8 mouse cellular contexts compared by ENCODE assay signal in the genomic region with DNA sequence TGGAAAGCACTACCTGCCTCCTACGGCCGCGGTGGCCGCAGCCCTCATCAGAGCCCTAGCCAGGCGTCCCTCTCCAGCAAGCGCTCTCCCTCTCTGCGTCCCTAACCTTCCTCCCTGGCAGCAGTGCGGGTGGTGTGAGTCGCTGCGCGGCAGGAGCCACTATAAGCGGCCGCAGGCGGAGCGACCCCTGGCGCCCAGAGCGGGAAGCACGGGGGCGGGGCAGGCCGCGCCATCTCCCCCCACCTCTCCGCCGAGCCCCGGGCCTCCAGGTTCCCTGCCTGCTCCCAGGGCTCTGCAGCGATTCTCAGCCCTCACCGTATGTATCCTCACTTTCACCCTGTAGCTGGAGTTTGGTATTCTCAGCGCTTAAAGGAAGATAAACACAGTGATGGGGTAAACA. TPM values are rescaled to one million over a fixed set of nuclear protein-coding genes. Genes with fewer than 3 reads are reported as not detected.
DNase-seq lines count a peak whose midpoint lies in the region; ATAC-seq and TF ChIP-seq lines count a peak whose summit lies in the region.

No protein-coding gene starts in this region.

- H3K9me3 ChIP-seq in liver, embryonic 12.5 days (replicated peaks), result no peaks in the 10 kb centered on the region

- peak overlapping the region; percentile 51 for H3K4me2 ChIP-seq in liver, embryonic 12.5 days

- H3K27ac ChIP-seq in heart, adult 2 months, result no peak overlapping the region
- no peak overlapping the region for H3K27ac ChIP-seq in liver, embryonic 12.5 days

- H3K4me3 ChIP-seq in heart, adult 2 months, result peak overlapping the region; percentile 20
- peak overlapping the region; percentile 26 for H3K4me3 ChIP-seq in liver, embryonic 12.5 days

- no peak for TF ChIP-seq POLR2A in heart, adult 2 months (IDR thresholded peaks at IDR 0.05; ENCODE audit: insufficient read depth, low read depth, low read length)

- H3K79me2 ChIP-seq in heart, adult 2 months (replicated peaks; ENCODE audit: control insufficient read depth, insufficient read depth, low read length), result no peaks in the 10 kb centered on the region

- H3K36me3 ChIP-seq in heart, adult 2 months (ENCODE audit: control insufficient read depth, insufficient read depth, low read length), result no peaks in the 10 kb centered on the region
- H3K36me3 ChIP-seq in liver, embryonic 12.5 days, result peaks cover 6% of the 10 kb centered on the region

- no peak for TF ChIP-seq EP300 in heart, adult 2 months (IDR thresholded peaks at IDR 0.05; ENCODE audit: insufficient read depth, low read depth, low read length)

- intact Hi-C loops in heart, adult 2 months (cut with DNase I), result loop anchor here (2.0 kb wide), 1 partner anchor 39 kb away; no protein-coding TSS in a partner anchor

- peak; percentile 42 to 44 for DNase-seq in right cerebral cortex, adult 2 months (ENCODE audit: low spot score in 2 of 2)
- DNase-seq in right cerebral cortex, adult 18-20 months, result no peak
- peak; percentile 90 for DNase-seq in embryo, embryonic 9.5 days (ENCODE audit: extremely low spot score)
- peak; percentile 80 to 88 for DNase-seq in heart, adult 2 months
- peak; percentile 59 for DNase-seq in kidney, adult 11 months
- peak; percentile 75 to 93 for DNase-seq in spleen, postnatal 4 days (ENCODE audit: low spot score in 2 of 2)

- no peak; the same call in 1 of the 2 replicates for TF ChIP-seq CTCF in heart, adult 2 months (IDR thresholded peaks at IDR 0.05)

- ATAC-seq in liver, embryonic 12.5 days, result peak; percentile 57
- ATAC-seq in monocyte, adult 5-6 weeks (replicated peaks; ENCODE audit: insufficient number of reproducible peaks, low FRiP score, low TSS enrichment, poor library complexity, severe bottlenecking), result peak; percentile 60; the same call in 1 of the 2 replicates

- no peak overlapping the region for H3K9ac ChIP-seq in heart, adult 2 months (ENCODE audit: low read depth, low read length)
- H3K9ac ChIP-seq in liver, embryonic 12.5 days, result no peak overlapping the region

- WGBS in heart, adult 2 months, result 1% methylated on average over 27 of the region's 27 CpGs
- 1% methylated on average over 27 of the region's 27 CpGs for WGBS in liver, embryonic 12.5 days (ENCODE audit: insufficient replicate concordance)

- H3K4me1 ChIP-seq in heart, adult 2 months (ENCODE audit: control insufficient read depth, insufficient read depth, low read length), result no peaks in the 10 kb centered on the region
- H3K4me1 ChIP-seq in liver, embryonic 12.5 days, result peaks cover 28% of the 10 kb centered on the region

- H3K27me3 ChIP-seq in heart, adult 2 months (ENCODE audit: control insufficient read depth, insufficient read depth, low read length), result peaks cover 10% of the 10 kb centered on the region
- peaks cover 100% of the 10 kb centered on the region for H3K27me3 ChIP-seq in liver, embryonic 12.5 days (replicated peaks)

RNA-seq across cellular contexts. Expression of a gene that starts 0.7 kb away (rescaled TPM):
- not detected for total RNA-seq in heart, adult 2 months (2021)
- polyA plus RNA-seq in heart, adult 2 months (2012; rRNA removed), result not detected in 2 replicates
- 0.13 TPM in 1 of 2 replicates, not detected in the other for polyA plus RNA-seq in liver, embryonic 12.5 days (2016; fragmentation: Nextera tagmentation; extraction: Ambion mirVana)
- not detected in 3 replicates for total RNA-seq in monocyte, adult 5-6 weeks (2017)

RNA-seq across cellular contexts. Expression of a gene that starts 4.7 kb away (rescaled TPM):
- under 1 TPM; 0.44 to 0.57 TPM for total RNA-seq in heart, adult 2 months (2021)
- polyA plus RNA-seq in heart, adult 2 months (2012; rRNA removed), result 0.18 and 0.35 TPM in 2 replicates
- polyA plus RNA-seq in liver, embryonic 12.5 days (2016; fragmentation: Nextera tagmentation; extraction: Ambion mirVana), result 14.4 and 16.9 TPM in 2 replicates
- total RNA-seq in monocyte, adult 5-6 weeks (2017), result not detected in 3 replicates

RNA-seq across cellular contexts. Expression of a gene that starts 13.9 kb away (rescaled TPM):
- under 1 TPM in 1 of 2 experiments, not detected in 1; 0.31 TPM for total RNA-seq in heart, adult 2 months (2021)
- polyA plus RNA-seq in heart, adult 2 months (2012; rRNA removed), result 0.18 and 0.53 TPM in 2 replicates
- 22.1 and 23.6 TPM in 2 replicates for polyA plus RNA-seq in liver, embryonic 12.5 days (2016; fragmentation: Nextera tagmentation; extraction: Ambion mirVana)
- total RNA-seq in monocyte, adult 5-6 weeks (2017), result 2.3 to 3.6 TPM in 2 of 3 replicates, not detected in the other

RNA-seq across cellular contexts. Expression of a gene that starts 33.3 kb away (rescaled TPM):
- total RNA-seq in heart, adult 2 months (2021), result under 1 TPM; 0.13 to 0.80 TPM
- polyA plus RNA-seq in heart, adult 2 months (2012; rRNA removed), result 1.00 and 2.1 TPM in 2 replicates
- 0.35 and 0.89 TPM in 2 replicates for polyA plus RNA-seq in liver, embryonic 12.5 days (2016; fragmentation: Nextera tagmentation; extraction: Ambion mirVana)
- total RNA-seq in monocyte, adult 5-6 weeks (2017), result 1.1 TPM in 1 of 3 replicates, not detected in the others

RNA-seq across cellular contexts. Expression of a gene that starts 37.4 kb away (rescaled TPM):
- total RNA-seq in heart, adult 2 months (2021), result 1 to 10 TPM; 6.6 to 6.7 TPM
- 5.3 and 6.7 TPM in 2 replicates for polyA plus RNA-seq in heart, adult 2 months (2012; rRNA removed)
- 23.6 and 23.8 TPM in 2 replicates for polyA plus RNA-seq in liver, embryonic 12.5 days (2016; fragmentation: Nextera tagmentation; extraction: Ambion mirVana)
- total RNA-seq in monocyte, adult 5-6 weeks (2017), result not detected in 3 replicates
